Mouse (Mus musculus): ENCODE data around the gene Havcr1.

DNA sequence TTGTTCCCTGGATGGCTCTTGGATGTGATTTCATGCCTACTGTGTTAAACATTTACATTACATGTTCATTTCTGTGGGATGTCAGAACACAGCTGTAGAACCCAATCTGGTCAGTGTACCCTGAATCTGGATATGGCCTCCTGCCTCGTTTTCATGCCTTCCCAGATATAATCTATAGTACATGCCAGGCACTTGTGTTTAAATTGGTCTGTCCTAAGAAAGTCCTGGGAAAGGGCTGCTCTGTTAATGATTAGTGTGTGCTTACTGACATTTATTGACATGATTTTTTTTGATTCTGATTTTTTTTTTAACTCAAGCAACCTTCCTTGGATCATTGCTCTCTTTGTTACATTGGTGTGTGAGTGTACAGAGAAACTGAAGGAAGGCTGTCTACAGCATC is 263 bp upstream of the Havcr1 start:
- TF ChIP-seq CTCF (IDR thresholded peaks at IDR 0.05; ENCODE audit: control insufficient read depth, insufficient read depth, insufficient read length) = no peak
- TF ChIP-seq USF1 (IDR thresholded peaks at IDR 0.05; ENCODE audit: low read depth) = no peak
